Mouse (Mus musculus) left cerebral cortex, postnatal 25 days (tissue): ENCODE measurements around the gene Gm20716. TPM values are rescaled to one million over a fixed set of nuclear protein-coding genes. Genes with fewer than 3 reads are reported as not detected.

Experiments used
- DNase-seq, 2 experiments: peaks; one replicate each; pipeline ENCODE4 v3.0.0; 2022; ENCODE audit warnings: low spot score in 2 of 2, mixed read lengths in 1 of 2
- intact Hi-C: fragments of 180-260 bp; cut with DNase I; formaldehyde crosslinking; loops from one replicate; pipeline ENCODE4 v1.15.1; 2025
- total RNA-seq, 2 experiments: library from RNA; stranded (reverse); gene quantifications; 2 replicates each; pipeline ENCODE4 v1.2.3; 2021

Gene Gm20716
- 10 to 100 TPM; 33.6 to 38.8 TPM for total RNA-seq

DNA sequence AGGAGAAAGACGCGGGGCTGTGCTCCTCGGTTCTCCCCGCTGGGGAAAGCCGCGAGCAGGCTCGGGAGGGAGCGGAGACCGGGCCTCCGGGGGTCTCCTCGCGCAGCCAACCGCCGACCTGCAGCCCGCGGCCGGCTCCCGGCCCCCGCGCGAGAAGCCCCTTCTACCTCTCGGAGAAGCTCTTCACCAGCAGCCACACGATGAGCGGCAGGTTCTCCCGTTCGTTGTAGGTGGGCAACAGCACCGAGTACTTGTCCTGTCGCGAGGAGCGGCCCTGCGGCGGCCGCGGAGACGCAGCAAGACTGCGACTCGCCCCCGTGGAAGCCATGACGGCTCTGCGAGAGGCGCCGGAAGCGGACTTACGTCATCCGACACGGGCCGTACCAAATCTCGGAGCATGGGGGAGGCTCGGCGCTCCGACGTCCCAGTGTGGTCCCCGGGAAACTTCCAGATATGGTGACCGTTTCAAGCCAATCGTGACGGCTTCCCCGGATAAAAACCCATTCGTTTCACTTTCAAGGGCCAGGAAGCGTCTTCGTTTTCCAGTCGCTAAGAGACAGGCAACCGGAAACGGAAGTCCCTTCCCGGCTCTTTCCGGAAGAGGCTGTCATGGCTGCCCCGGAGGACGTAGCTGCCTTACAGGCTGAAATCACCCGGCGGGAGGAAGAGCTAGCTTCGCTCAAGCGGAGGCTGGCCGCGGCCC, at the start of gene Gm20716, which contains the start of the genes Dpm1 and Mocs3:
TSS of gene Gm20716 (minus strand) at position 339 of the 703 bp plus-strand sequence.
TSS of gene Dpm1 (minus strand) at position 566 of the 703 bp plus-strand sequence.
TSS of gene Mocs3 (plus strand) at position 597 of the 703 bp plus-strand sequence.
- intact Hi-C loops, result loop anchor here (1.0 kb wide), 1 partner anchor 23 kb away; the partner anchor contains the start of gene Adnp
- DNase-seq, result peak; percentile 93 to 94

DNA sequence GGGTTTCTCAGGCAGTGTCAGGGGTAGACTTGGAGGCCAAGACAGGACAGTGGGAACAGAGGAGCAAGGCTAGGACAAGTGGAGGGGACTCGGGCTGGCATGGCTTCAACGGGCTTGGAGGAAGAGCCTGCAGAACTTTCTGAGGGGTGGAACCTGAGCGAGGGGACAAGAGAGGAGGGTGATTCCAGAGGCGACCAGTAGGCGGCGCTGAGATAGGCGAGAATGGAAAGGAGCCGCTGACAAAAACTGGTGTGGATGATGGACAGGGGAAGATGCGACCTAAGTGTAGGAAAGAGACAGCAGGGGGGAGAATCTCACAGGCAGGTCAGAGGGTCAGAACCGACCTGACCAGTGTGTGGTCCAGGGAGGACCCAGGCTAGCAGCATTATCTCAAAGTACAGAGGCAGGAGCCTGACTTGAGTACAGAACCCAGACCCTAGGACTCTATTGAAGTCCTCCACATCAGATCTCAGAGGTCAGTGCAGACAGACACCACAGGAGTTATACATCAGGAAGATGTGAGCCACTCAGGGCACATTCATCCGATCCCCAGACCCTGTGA, 44.3 kb upstream of the Gm20716 start:
- peak; percentile 52 to 65 for DNase-seq
- intact Hi-C loops, result no loop called here

GRCm38 (mm10) chr2:168273387-168273786, 43.2 kb upstream of the Gm20716 start:
- DNase-seq, result no peak

GRCm38 (mm10) chr2:168268033-168268432, 37.9 kb upstream of the Gm20716 start:
- DNase-seq, result no peak

More at GRCm38 (mm10) chr2:168273387-168273786, 43.2 kb upstream of the Gm20716 start:
- intact Hi-C loops, result loop anchor here (1.0 kb wide), 1 partner anchor 172 kb away; no protein-coding TSS in a partner anchor

GRCm38 (mm10) chr2:168260900-168261299, 30.7 kb upstream of the Gm20716 start:
- DNase-seq, result peak; percentile 76 to 89
- intact Hi-C loops, result no loop called here

More at GRCm38 (mm10) chr2:168268033-168268432, 37.9 kb upstream of the Gm20716 start:
- intact Hi-C loops, result no loop called here

DNA sequence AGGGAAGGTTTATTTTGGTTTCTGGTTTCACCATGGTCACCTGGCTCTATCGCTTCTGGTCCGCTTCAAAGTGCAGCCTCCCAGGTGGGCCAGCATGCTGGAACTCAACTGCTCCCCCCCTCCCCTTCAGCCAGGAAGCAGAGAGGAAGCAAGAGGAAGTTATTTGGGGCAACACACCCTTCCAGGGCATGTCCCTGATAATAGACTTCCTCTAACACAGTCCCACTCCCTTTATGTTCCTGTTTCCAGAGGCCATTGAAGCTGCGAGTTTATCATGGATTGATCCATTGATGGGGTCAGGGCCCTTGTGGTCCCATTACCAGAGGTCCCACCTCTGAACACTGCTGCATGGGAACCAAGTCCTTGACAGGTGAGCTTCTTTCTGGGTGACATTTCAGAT, 30.0 kb upstream of the Gm20716 start:
- no peak for DNase-seq
- intact Hi-C loops, result no loop called here

DNA sequence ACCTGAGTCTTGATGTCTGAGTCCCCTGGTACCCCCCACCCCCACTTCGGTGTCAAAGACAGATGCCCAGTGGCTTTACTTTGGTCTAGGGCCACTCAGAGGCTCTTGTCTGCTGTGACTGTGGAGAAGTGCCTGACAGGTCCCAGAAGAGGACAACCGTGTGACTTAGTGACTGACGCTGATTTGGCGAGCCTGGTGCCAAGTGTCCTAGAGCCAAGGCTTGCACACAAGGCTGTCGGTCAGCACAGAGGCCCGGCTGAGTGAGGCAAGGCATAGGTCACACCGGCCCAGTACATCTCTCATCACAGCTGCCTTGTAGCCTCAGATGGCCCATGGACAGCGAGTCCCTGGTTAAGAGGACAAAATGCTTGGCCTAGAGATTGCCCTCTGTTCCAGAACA, 28.9 kb upstream of the Gm20716 start:
- intact Hi-C loops, result loop anchor here (10.0 kb wide), 1 partner anchor 486 kb away; the partner anchor contains the start of gene Atp9a
- no peak for DNase-seq

- DNase-seq, result no peak
- intact Hi-C loops, result loop anchor here (10.0 kb wide), 1 partner anchor 488 kb away; the partner anchor contains the start of gene Atp9a
Observed at GRCm38 (mm10) chr2:168257188-168257587, 27.0 kb upstream of the Gm20716 start.

DNA sequence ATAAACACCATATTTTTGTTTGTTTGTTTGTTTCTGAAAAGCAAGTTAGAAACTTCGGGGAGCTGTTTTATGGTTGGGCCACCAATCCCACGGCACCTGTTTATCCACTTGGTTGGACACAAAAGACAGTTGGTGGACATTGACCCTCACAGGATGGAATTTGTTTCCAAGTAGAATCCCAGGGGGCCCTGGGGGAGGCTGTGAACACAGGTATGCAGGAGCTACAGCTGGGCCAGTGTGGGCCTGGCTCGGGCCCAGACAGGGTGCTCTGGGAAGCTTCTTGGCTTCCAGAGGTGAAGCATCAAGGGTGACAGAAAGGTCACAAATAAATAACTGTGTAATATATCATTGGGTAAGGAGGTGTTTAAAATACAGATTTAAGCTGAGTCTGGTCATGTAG, 26.3 kb upstream of the Gm20716 start:
- intact Hi-C loops, result loop anchor here (10.0 kb wide), 1 partner anchor 488 kb away; the partner anchor contains the start of gene Atp9a
- no peak for DNase-seq

DNA sequence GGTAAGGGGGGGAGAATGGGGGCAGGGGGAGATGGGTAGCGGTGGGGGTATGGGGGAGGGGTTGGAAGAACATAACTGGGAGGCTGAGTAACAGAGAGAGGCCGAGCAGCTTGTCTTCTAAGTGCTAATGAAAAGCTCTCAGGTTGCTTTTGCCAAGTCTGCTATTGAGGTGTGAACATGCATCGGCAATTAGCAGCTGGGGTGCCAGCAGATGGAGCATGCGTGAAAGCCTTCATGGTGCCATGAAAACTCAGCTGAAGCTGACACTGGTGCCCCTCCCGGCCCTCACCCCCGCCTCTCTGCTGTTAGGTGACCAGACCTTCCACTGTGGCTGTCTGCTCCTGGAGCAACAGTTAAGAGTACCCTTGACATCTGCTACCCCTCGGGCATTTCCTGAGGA, 23.7 kb upstream of the Gm20716 start:
- peak in 1 of 2 experiments; percentile 65 for DNase-seq

DNA sequence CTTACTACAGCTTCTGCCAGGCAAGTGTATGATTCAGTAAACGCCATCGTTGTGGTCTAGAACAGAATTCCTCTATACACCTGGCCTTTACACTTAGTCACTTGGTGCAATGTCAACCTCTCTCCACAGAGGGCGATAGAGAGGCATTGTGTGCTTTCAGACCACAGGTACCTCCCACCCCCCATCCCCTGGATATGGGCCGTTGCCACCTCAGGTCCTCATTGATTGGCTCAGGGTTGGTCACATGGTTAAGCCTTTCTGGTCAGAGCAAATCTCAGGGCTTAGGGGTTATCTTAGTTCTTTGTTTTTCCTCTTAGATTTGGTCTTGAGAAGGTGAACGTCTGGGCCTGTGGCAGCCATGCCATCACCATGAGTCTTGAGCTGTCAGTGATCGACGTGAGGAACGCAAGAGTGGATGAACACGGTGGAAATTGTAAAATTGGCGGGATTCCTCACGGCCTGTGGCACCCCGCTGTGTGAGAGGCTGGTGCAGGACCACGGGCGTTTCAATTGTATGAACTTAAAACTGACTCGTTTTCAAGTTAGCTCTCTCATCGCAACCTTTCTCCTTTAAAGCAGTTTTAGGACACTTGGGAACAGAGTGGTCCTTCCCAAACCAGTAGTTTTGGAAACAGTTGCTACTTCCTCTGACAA, 22.6 kb upstream of the Gm20716 start:
- no peak for DNase-seq
- intact Hi-C loops, result loop anchor here (10.0 kb wide), 1 partner anchor 492 kb away; the partner anchor contains the start of gene Atp9a

More for the DNA sequence above, 23.7 kb upstream of the Gm20716 start:
- intact Hi-C loops, result loop anchor here (10.0 kb wide), 1 partner anchor 491 kb away; the partner anchor contains the start of gene Atp9a

DNA sequence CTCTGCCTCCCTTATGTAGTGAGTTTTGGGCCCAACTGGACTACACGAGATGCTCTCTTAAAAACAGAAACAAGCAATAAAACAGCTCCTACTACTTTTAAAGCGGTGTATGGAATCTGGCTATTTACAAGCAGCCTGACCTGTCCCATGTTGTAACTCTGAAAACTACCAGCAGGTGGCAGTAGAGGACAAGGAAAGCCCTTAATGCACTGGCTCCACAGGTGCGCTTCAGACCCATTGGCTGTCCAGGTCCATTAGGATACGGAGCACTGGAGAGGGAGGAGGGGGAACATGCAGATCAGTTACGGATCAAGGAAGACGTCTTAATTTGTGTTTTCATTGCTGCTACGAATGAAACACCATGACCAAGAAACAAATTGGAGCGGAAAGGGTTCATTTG, 20.1 kb upstream of the Gm20716 start:
- intact Hi-C loops, result loop anchor here (1.0 to 10.0 kb wide), 3 partner anchors 195 to 495 kb away; partner anchors contain the start of gene Atp9a
- DNase-seq, result peak; percentile 86 to 92

- intact Hi-C loops, result no loop called here
- DNase-seq, result no peak
Observed at GRCm38 (mm10) chr2:168248856-168249245, 18.7 kb upstream of the Gm20716 start.

GRCm38 (mm10) chr2:168248167-168248855, 18.1 kb upstream of the Gm20716 start:
- no peak for DNase-seq
- intact Hi-C loops, result no loop called here

DNA sequence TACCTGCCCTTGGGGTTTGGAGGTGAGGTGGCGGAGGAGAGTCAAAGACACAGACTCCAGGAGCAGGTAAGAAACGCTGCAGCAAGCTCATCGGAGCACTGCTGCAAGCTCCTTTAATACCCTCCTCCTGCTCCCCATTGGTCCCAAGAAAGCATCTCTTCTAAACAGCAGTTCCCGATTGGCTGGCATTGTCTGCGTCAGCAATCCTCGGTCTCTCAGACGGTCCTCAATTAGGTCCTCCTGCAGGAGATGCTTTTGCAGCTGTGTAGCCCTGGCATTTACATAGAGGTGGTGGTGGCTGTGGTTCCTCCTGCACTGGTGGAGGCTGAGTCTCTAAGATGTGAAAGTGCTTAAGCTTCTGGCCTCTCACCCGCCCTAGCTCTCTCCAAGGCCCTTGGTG, 15.4 kb upstream of the Gm20716 start:
- intact Hi-C loops, result no loop called here
- DNase-seq, result no peak

DNA sequence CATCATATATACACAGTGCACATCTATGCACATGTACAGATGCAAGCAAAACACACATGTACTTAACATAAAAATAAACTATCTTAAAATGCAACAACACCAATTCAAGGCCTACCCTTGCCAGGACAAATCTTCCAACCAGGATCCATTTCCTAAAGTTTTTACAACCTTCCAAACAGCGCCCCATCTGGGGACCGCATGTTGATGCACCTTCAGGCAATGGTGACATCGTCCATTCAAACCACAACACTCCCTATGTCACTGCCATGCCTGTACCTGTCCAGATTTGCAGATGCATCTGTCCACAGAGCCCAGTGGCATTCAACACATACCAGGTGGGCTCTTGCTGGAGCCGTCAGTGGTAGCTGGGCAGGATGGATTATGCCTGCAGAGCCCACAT, 13.1 kb upstream of the Gm20716 start:
- no peak for DNase-seq
- intact Hi-C loops, result no loop called here

DNA sequence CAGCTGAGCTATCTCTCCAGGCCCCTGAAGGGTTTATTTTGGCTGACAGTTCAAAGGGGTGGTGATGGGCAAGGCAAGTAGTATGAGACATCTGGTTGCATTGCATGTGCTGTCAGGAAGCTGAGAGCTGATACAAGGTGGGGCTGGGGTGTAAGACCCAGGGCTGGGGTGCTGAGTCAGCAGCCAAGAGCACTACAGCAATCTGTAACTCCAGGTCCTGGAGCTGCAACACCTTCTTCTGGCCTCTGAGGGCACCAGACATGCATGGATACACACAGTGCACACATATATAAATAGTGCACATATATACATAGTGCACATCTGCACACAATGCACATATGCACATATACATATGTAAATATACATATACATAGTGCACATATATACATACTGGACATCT, 12.7 kb upstream of the Gm20716 start:
- intact Hi-C loops, result no loop called here
- no peak for DNase-seq

GRCm38 (mm10) chr2:168238335-168238734, 8.2 kb upstream of the Gm20716 start:
- intact Hi-C loops, result no loop called here
- DNase-seq, result no peak

DNA sequence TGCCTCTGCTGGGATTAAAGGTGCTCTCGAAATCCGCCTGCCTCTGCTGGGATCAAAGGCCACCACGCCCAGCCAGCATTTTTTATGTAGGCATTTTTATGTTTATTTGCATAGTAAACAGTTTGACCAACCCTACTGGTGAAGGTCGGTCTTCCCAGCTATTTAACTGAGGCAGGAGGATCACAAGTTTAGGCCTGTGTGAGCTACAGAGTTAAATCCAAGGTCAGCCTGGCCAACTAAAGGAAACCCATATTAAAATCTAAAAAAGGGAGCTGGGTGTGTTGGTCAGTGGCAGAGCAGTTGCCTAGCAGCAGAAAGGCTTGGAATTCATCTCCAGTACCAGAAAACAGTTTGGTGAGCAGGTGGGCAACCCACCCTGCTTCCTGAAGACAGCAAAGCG, 3.1 kb upstream of the Gm20716 start:
- no peak for DNase-seq

More for the DNA sequence above, 3.1 kb upstream of the Gm20716 start:
- intact Hi-C loops, result no loop called here
